Mouse (Mus musculus) mouse embryonic stem cell (cell line): ENCODE measurements around the gene Pyy.

ENCODE experiments used
- in situ Hi-C, 2 experiments: fragments of 300-500 bp; cut with MboI; formaldehyde crosslinking; loops; 1 replicate in 1 of 2; 3 replicates in 1 of 2; pipeline ENCODE4 v1.14.3; 2019 to 2020; ENCODE audit warnings: low sequenced_read_pairs in 2 of 2, low pct_unique_long_range_greater_than_20kb in 1 of 2, mixed read lengths in 1 of 2; ENCODE audit not compliant: unreplicated experiment in 1 of 2

The Pyy gene

GRCm38 (mm10) chr11:102102485-102103258 is 5.0 kb downstream of the Pyy start:
- in situ Hi-C loops: loop anchor here (5.0 kb wide), 1 partner anchor 35 kb away; no protein-coding TSS in a partner anchor

GRCm38 (mm10) chr11:102101219-102101618 is 6.4 kb downstream of the Pyy start, which contains the start of gene Ppy:
TSS of gene Ppy (minus strand) at chr11:102101319.
- in situ Hi-C loops: loop anchor here (5.0 kb wide), 1 partner anchor 36 kb away; no protein-coding TSS in a partner anchor

GRCm38 (mm10) chr11:102096887-102097391 is 10.7 kb downstream of the Pyy start:
- in situ Hi-C loops: no loop called here

GRCm38 (mm10) chr11:102096446-102096845 is 11.2 kb downstream of the Pyy start:
- in situ Hi-C loops: no loop called here

GRCm38 (mm10) chr11:102095676-102096075 is 12.0 kb downstream of the Pyy start:
- in situ Hi-C loops: no loop called here

GRCm38 (mm10) chr11:102089088-102089808 is 18.4 kb downstream of the Pyy start:
- in situ Hi-C loops: no loop called here

- in situ Hi-C loops: no loop called here
Observed at GRCm38 (mm10) chr11:102087931-102088898, 19.4 kb downstream of the Pyy start, which contains the start of gene Mpp2. TSS of gene Mpp2 (minus strand) at chr11:102088515.

- in situ Hi-C loops: no loop called here
Observed at GRCm38 (mm10) chr11:102087081-102087751, 20.4 kb downstream of the Pyy start.

- in situ Hi-C loops: no loop called here
Observed at GRCm38 (mm10) chr11:102086331-102086730, 21.3 kb downstream of the Pyy start.

- in situ Hi-C loops: no loop called here
Observed at GRCm38 (mm10) chr11:102084159-102084558, 23.5 kb downstream of the Pyy start.

GRCm38 (mm10) chr11:102083193-102083592 is 24.4 kb downstream of the Pyy start:
- in situ Hi-C loops: no loop called here

GRCm38 (mm10) chr11:102082322-102082721 is 25.3 kb downstream of the Pyy start:
- in situ Hi-C loops: no loop called here

GRCm38 (mm10) chr11:102073722-102074121 is 33.9 kb downstream of the Pyy start:
- in situ Hi-C loops: no loop called here

GRCm38 (mm10) chr11:102072729-102073128 is 34.9 kb downstream of the Pyy start:
- in situ Hi-C loops: no loop called here

GRCm38 (mm10) chr11:102070426-102070825 is 37.2 kb downstream of the Pyy start:
- in situ Hi-C loops: no loop called here

- in situ Hi-C loops: loop anchor here in 1 of 2 experiments (10.0 kb wide), 1 partner anchor 75 kb away; the partner anchor contains the start of gene Nags
Observed at GRCm38 (mm10) chr11:102069633-102070032, 38.0 kb downstream of the Pyy start.

GRCm38 (mm10) chr11:102068969-102069368 is 38.7 kb downstream of the Pyy start:
- in situ Hi-C loops: loop anchor here in 1 of 2 experiments (10.0 kb wide), 1 partner anchor 76 kb away; the partner anchor contains the start of gene Nags
